Mouse (Mus musculus): ENCODE measurements around the gene Tpt1. TPM values are rescaled to one million over a fixed set of nuclear protein-coding genes. Genes with fewer than 3 reads are reported as not detected.
"Not testable (repeated sequence)": the region's sequence is repeated elsewhere in the genome, so short reads cannot be mapped to it uniquely, and the experiment has no call there.

The Tpt1 gene
- polyA plus RNA-seq, 1 experiment from 2014 or later, result 680 TPM

DNA sequence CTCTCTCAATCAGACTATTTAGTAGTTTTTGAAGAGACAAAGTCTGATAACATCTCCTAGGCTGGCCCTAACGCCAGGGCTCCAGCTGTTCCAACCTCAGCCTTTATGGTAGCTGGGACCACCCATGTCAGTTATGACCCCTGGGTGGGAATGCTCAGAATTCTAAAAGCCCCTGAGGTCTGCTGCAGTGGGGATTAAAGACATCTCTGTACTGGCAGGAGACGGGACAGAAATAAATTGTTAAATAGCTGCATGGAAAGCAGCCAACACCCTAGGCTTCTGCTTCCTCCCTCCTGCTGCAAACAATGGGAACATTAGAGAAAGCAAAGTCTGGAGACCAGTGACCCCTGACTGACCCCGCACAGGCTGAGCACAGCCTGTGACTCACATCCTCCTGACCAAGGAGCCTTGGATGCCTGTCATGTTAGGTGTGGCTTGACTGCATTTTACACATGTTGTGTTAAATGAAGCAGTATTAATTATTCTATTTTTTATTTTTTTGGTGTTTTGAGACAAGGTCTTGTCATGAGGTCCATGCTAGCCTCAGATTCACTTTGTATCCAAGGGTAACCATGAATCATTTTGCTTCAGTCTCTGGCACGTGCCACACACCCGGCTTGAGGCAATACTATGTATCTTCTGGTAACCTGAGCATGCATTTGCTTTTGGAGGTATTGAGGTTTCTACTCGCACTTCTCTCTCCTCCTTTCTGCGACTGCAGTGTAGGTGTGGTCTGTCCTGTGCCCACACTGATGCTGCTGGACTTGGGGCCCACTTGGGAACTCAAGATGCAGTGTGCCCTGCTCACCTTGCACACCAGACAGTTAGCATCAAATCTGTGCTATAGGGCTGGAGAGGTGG lies 18.9 kb downstream of the Tpt1 start:
- H3K27ac ChIP-seq, result no peak overlapping the region
- 36% methylated on average over 7 of the region's 7 CpGs for WGBS (ENCODE audit: insufficient replicate concordance)
- no peak overlapping the region for H3K4me2 ChIP-seq

GRCm38 (mm10) chr14:75866706-75867333 lies 21.9 kb downstream of the Tpt1 start:
- Histone ChIP-seq H3K4me1 (replicated peaks) (peaks cover 4% of the 10 kb centered on the region; the same call in 1 of the 2 replicates), H3K4me3 (replicated peaks) (no peak overlapping the region), H3K27ac (no peak overlapping the region), H3K4me2 (no peak overlapping the region), H3K27me3 (no peaks in the 10 kb centered on the region), H3K9me3 (replicated peaks) (no peaks in the 10 kb centered on the region), H3K36me3 (no peaks in the 10 kb centered on the region), H3K9ac (no peak overlapping the region)
- WGBS (ENCODE audit: insufficient replicate concordance), result 65% methylated on average over 9 of the region's 9 CpGs
- DNase-seq (no peak), ATAC-seq (ENCODE audit: low read depth) (no peak)

More for the DNA sequence above, 18.9 kb downstream of the Tpt1 start:
- Histone ChIP-seq H3K9ac (no peak overlapping the region), H3K9me3 (replicated peaks) (no peaks in the 10 kb centered on the region), H3K4me1 (replicated peaks) (peaks cover 8% of the 10 kb centered on the region), H3K27me3 (no peaks in the 10 kb centered on the region), H3K36me3 (no peaks in the 10 kb centered on the region), H3K4me3 (replicated peaks) (no peak overlapping the region)
- DNase-seq (no peak), ATAC-seq (ENCODE audit: low read depth) (peak; percentile 43; the same call in 1 of the 2 replicates)

DNA sequence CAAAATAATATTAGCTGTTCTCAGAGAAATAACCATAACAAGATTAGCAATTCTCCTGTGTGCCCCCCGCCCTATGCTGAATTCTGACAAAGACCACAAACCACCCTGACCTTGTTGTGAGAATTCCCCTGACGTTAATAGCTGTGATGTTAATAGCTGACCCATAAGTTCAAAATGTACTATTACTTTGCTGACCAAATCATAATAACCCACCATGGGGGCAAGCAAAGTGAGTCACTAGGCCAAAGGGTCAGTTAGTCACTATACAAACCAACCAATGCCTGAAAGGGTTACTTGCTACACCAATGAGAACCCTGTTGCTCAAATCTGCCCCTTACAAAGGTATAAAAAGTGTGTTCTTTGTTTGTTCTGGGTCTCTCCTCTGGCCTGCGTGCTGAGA lies 23.1 kb downstream of the Tpt1 start:
- not testable (repeated sequence) for H3K27me3 ChIP-seq; H3K9ac ChIP-seq; H3K4me2 ChIP-seq; ATAC-seq (ENCODE audit: low read depth); H3K27ac ChIP-seq; H3K9me3 ChIP-seq (replicated peaks); DNase-seq; H3K4me1 ChIP-seq (replicated peaks); H3K36me3 ChIP-seq; H3K4me3 ChIP-seq (replicated peaks)
- WGBS (ENCODE audit: insufficient replicate concordance), result 57% methylated on average over 3 of the region's 3 CpGs

GRCm38 (mm10) chr14:75869769-75870363 lies 25.0 kb downstream of the Tpt1 start:
- DNase-seq (no peak), ATAC-seq (ENCODE audit: low read depth) (peak; percentile 45; the same call in 1 of the 2 replicates)
- H3K4me3 ChIP-seq (replicated peaks), result no peak overlapping the region
- no peak overlapping the region for H3K4me2 ChIP-seq
- H3K4me1 ChIP-seq (replicated peaks), result no peaks in the 10 kb centered on the region
- 70% methylated on average over 14 of the region's 14 CpGs for WGBS (ENCODE audit: insufficient replicate concordance)
- no peaks in the 10 kb centered on the region for H3K9me3 ChIP-seq (replicated peaks)
- no peaks in the 10 kb centered on the region for H3K27me3 ChIP-seq
- no peaks in the 10 kb centered on the region for H3K36me3 ChIP-seq
- H3K9ac ChIP-seq, result no peak overlapping the region
- H3K27ac ChIP-seq, result no peak overlapping the region

GRCm38 (mm10) chr14:75870631-75871030 lies 25.7 kb downstream of the Tpt1 start:
- H3K4me3 ChIP-seq (replicated peaks), result no peak overlapping the region
- no peak for DNase-seq
- WGBS (ENCODE audit: insufficient replicate concordance), result 28% methylated on average over 8 of the region's 10 CpGs

GRCm38 (mm10) chr14:75871111-75871510 lies 26.2 kb downstream of the Tpt1 start:
- Histone ChIP-seq H3K27ac (no peak overlapping the region), H3K4me2 (no peak overlapping the region), H3K9ac (no peak overlapping the region), H3K36me3 (no peaks in the 10 kb centered on the region), H3K9me3 (replicated peaks) (no peaks in the 10 kb centered on the region), H3K27me3 (no peaks in the 10 kb centered on the region), H3K4me1 (replicated peaks) (no peaks in the 10 kb centered on the region), H3K4me3 (replicated peaks) (no peak overlapping the region)
- DNase-seq, result no peak
- no peak for ATAC-seq (ENCODE audit: low read depth)
- WGBS (ENCODE audit: insufficient replicate concordance), result 17% methylated on average over 4 of the region's 5 CpGs

More at GRCm38 (mm10) chr14:75870631-75871030, 25.7 kb downstream of the Tpt1 start:
- no peaks in the 10 kb centered on the region for H3K27me3 ChIP-seq
- no peak for ATAC-seq (ENCODE audit: low read depth)
- H3K4me2 ChIP-seq, result no peak overlapping the region
- no peak overlapping the region for H3K27ac ChIP-seq
- no peaks in the 10 kb centered on the region for H3K36me3 ChIP-seq
- H3K9ac ChIP-seq, result no peak overlapping the region
- H3K9me3 ChIP-seq (replicated peaks), result no peaks in the 10 kb centered on the region
- no peaks in the 10 kb centered on the region for H3K4me1 ChIP-seq (replicated peaks)

DNA sequence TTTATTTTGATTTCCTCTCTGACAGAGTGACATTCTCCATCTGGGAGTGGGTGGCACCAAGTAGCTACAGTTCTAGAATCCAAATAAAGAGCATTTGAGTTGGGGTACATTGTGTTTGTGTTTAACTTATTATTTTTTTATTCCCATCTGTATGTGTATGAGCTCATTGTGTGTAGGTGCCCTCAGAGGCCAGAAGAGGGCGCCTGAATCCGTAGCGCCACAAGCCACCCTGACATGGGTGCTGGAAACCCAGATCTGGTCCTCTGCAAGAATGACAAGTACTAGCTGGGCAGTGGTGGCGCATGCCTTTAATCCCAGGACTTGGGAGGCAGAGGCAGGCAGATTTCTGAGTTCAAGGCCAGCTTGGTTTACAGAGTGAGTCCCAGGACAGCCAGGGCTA lies 26.9 kb downstream of the Tpt1 start:
- H3K4me1 ChIP-seq (replicated peaks), result no peaks in the 10 kb centered on the region
- 76% methylated on average over 4 of the region's 4 CpGs for WGBS (ENCODE audit: insufficient replicate concordance)
- no peaks in the 10 kb centered on the region for H3K36me3 ChIP-seq
- no peak overlapping the region for H3K4me2 ChIP-seq
- H3K27me3 ChIP-seq, result no peaks in the 10 kb centered on the region
- no peak overlapping the region for H3K27ac ChIP-seq
- ATAC-seq (ENCODE audit: low read depth) (no peak), DNase-seq (no peak)
- no peak overlapping the region for H3K4me3 ChIP-seq (replicated peaks)
- no peaks in the 10 kb centered on the region for H3K9me3 ChIP-seq (replicated peaks)
- no peak overlapping the region for H3K9ac ChIP-seq

- H3K36me3 ChIP-seq, result no peaks in the 10 kb centered on the region
- no peak overlapping the region for H3K4me3 ChIP-seq (replicated peaks)
- DNase-seq, result no peak
- H3K4me2 ChIP-seq, result no peak overlapping the region
- H3K4me1 ChIP-seq (replicated peaks), result no peaks in the 10 kb centered on the region
- ATAC-seq (ENCODE audit: low read depth), result no peak
- H3K27ac ChIP-seq, result no peak overlapping the region
- no peaks in the 10 kb centered on the region for H3K27me3 ChIP-seq
- no peak overlapping the region for H3K9ac ChIP-seq
- 82% methylated on average over 9 of the region's 9 CpGs for WGBS (ENCODE audit: insufficient replicate concordance)
- H3K9me3 ChIP-seq (replicated peaks), result no peaks in the 10 kb centered on the region
These were observed 28.7 kb downstream of the Tpt1 start for GRCm38 (mm10) chr14:75873612-75874011.

- ATAC-seq (ENCODE audit: low read depth), result no peak
- 19% methylated on average over 21 of the region's 21 CpGs for WGBS (ENCODE audit: insufficient replicate concordance)
- no peak overlapping the region for H3K27ac ChIP-seq
These were observed 31.6 kb downstream of the Tpt1 start for GRCm38 (mm10) chr14:75876320-75877043.

DNA sequence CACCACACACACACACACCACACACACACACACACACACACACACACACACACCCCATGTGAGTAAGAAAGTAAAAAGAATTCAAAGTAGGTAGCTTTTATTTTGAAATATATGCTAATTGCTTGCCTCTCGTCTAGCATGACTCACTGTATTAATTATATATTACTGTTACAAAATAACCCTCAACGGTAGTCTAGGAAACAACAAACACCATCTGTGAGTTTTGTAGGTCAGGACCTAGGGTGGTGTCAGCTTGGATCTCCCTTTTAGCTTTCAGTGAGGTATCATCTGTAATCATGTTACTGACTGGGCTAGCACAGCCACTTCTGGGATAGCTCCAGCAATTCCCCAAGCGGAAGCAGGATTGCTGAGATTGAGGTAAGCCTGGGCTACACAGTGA lies 32.4 kb downstream of the Tpt1 start:
- H3K4me3 ChIP-seq (replicated peaks), result no peak overlapping the region
- WGBS (ENCODE audit: insufficient replicate concordance), result 69% methylated on average over 3 of the region's 3 CpGs

More at GRCm38 (mm10) chr14:75876320-75877043, 31.6 kb downstream of the Tpt1 start:
- H3K9ac ChIP-seq, result no peak overlapping the region
- no peaks in the 10 kb centered on the region for H3K27me3 ChIP-seq
- no peaks in the 10 kb centered on the region for H3K36me3 ChIP-seq
- no peaks in the 10 kb centered on the region for H3K4me1 ChIP-seq (replicated peaks)
- H3K9me3 ChIP-seq (replicated peaks), result no peaks in the 10 kb centered on the region
- no peak overlapping the region for H3K4me2 ChIP-seq
- no peak overlapping the region for H3K4me3 ChIP-seq (replicated peaks)
- peak; percentile 45 for DNase-seq

DNA sequence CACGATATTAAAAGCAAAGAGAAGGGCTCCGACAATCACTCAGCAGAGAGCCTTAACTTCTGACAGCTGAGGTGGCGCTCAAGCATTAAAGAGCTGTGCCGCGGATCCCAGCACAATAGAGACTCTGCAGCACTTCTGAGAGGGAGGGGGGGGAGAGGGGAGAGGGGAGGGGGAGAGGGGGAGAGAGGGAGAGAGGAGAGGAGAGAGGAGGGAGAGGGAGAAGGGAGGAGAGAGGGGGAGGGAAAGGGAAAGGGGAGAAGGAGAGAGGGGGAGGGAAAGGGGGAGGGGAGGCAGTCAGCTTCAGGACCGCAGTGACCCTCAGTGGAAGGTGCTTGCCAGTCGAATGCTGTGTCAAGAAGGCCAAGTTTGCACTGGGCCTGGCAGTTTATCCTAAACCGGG lies 34.1 kb downstream of the Tpt1 start:
- Histone ChIP-seq H3K27me3 (no peaks in the 10 kb centered on the region), H3K9me3 (replicated peaks) (no peaks in the 10 kb centered on the region), H3K4me3 (replicated peaks) (no peak overlapping the region), H3K27ac (no peak overlapping the region), H3K9ac (no peak overlapping the region), H3K4me2 (no peak overlapping the region), H3K36me3 (no peaks in the 10 kb centered on the region), H3K4me1 (replicated peaks) (no peaks in the 10 kb centered on the region)
- whole genome bisulfite sequencing (ENCODE audit: insufficient replicate concordance), result 32% methylated on average over 8 of the region's 8 CpGs
- ATAC-seq (ENCODE audit: low read depth) (no peak), DNase-seq (no peak)

More for the DNA sequence above, 32.4 kb downstream of the Tpt1 start:
- Histone ChIP-seq H3K27ac (no peak overlapping the region), H3K9me3 (replicated peaks) (no peaks in the 10 kb centered on the region), H3K27me3 (no peaks in the 10 kb centered on the region), H3K9ac (no peak overlapping the region), H3K4me2 (no peak overlapping the region), H3K4me1 (replicated peaks) (no peaks in the 10 kb centered on the region), H3K36me3 (no peaks in the 10 kb centered on the region)
- DNase-seq (no peak), ATAC-seq (ENCODE audit: low read depth) (no peak)
